Mouse (Mus musculus): Measurements from ENCODE around the gene Cga.

DNA sequence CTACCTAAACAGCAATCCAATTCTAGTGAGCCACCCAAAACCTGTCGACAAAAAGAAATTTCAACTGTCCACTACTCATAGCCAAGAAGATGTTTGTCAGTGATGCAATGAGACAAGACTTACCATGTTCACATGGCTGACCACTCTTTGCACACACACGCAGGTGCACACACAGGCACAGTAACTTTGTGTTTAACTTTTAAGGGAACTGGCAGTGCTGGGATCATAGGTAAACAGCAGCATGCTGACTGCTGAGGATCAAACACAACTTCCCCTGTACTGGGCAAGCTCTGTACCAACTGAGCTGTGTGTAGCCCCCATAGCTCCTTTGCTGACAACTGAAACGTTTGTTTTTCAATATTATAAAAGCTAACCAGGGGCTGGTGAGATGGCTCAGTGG lies 32.1 kb upstream of the Cga start:
- TF ChIP-seq CTCF (IDR thresholded peaks at IDR 0.05; ENCODE audit: control insufficient read depth, insufficient read depth, low read length) = no peak
- no peak for TF ChIP-seq POLR2A (IDR thresholded peaks at IDR 0.05; ENCODE audit: borderline replicate concordance, control insufficient read depth, low read depth, low read length)

Data from bone marrow, adult 2 months (tissue).